Mouse (Mus musculus) bone marrow, adult 2 months (tissue): Measurements from ENCODE around the gene Med12l. TPM values are rescaled to one million over a fixed set of nuclear protein-coding genes. Genes with fewer than 3 reads are reported as not detected.
A peak's percentile ranks its signal among the peaks of the same experiment; 100 is the strongest.

Source experiments
- H3K27ac ChIP-seq: fragments of 200-500 bp; 2 replicates; pipeline ENCODE4 v1.5.1; 2012; ENCODE audit warnings: low read depth, mild to moderate bottlenecking, control low read depth, inconsistent platforms, low read length; ENCODE audit not compliant: control insufficient read depth, poor library complexity, insufficient read depth
- H3K4me1 ChIP-seq: fragments of 200-500 bp; 2 replicates; pipeline ENCODE4 v1.6.1; 2011; ENCODE audit warnings: low read length; ENCODE audit not compliant: control insufficient read depth, insufficient read depth
- H3K4me3 ChIP-seq: fragments of 200-500 bp; replicated peaks from 2 replicates; pipeline ENCODE3; 2011; ENCODE audit warnings: mild to moderate bottlenecking, low read depth, low read length, control low read depth; ENCODE audit not compliant: control insufficient read depth
- CTCF ChIP-seq: fragments of 200-500 bp; IDR thresholded peaks from 2 replicates; pipeline ENCODE4 v1.5.1; 2011; ENCODE audit warnings: low read length, control low read depth; ENCODE audit not compliant: control insufficient read depth, insufficient read depth
- POLR2A ChIP-seq: fragments of 200-500 bp; IDR thresholded peaks from 2 replicates; pipeline ENCODE4 v1.6.1; 2011; ENCODE audit warnings: low read depth, mild to moderate bottlenecking, control low read depth, low read length, borderline replicate concordance; ENCODE audit not compliant: control insufficient read depth
- WGBS: fragments of 180-500 bp; shearing (Covaris S2); methylation state at CpG from one replicate; pipeline ENCODE4 v1.1.7; 2018; 5-methylcytosine and 5-hydroxymethylcytosine counted together
- polyA plus RNA-seq: library from polyadenylated mRNA; stranded (reverse); fragments of >200 nt; gene quantifications from 2 replicates; pipeline ENCODE4 v1.2.4, GENCODE M21; 2011; ENCODE audit warnings: low replicate concordance; ENCODE audit not compliant: missing spikeins, insufficient read depth, insufficient read length

Med12l gene
- polyA plus RNA-seq, 1 experiment = 6.5 TPM

DNA sequence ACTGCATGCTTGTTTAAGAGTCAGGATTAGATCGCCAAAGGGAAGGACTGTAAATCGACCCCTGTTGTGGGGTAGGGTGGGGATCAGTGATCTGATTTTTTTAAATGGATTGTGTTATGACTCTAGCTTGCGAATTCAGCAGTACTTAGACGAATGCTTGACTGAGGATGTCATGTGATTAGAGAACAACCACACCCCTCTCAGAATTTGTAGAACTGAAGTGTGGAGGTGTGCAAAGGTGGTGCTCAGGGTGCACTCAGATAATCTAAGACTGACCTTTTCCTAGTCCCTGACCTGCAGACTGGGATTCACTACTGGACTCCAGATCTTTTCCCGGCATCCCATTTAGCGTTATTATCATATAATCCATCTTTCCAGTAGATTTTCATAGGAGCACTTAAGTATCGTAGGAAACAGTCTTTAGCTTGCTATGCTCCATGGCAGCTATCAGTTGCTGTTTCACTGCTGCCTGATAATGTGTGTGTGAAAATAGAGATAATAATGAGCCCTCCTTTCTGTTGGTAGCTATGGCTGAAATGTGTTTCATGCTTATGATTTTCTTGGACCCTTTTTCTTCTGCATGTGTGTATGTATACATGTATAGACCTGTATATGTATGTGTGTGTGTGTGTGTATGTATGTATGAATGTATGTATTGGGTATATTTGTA, 116.3 kb downstream of the Med12l start:
- H3K4me1 ChIP-seq = no peaks in the 10 kb centered on the region; the same call in none of the 2 replicates
- no peak overlapping the region for H3K4me3 ChIP-seq
- 63% methylated on average over 7 of the region's 7 CpGs for WGBS
- no peak overlapping the region for H3K27ac ChIP-seq
- TF ChIP-seq CTCF (no peak), POLR2A (no peak)

DNA sequence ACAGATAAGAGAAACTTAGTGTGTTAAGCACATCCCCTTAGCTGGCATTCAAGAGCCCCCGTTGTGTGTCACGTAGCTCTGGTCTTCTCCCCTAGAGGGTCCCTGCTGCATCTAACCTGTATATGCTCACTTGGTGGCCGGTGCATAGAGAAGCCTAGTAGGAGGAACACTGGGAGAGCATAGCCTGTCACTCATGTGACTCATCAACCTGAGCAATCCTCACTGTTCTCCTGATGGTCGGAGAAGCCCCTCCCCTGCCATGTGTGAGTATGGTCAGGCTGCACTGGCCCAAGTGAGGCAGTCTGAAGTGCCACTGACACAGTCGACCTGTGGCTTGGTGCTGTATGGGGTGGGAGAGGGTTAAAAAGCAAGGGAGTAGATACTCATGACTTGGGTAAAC, 119.4 kb downstream of the Med12l start:
- WGBS = 51% methylated on average over 5 of the region's 5 CpGs
- TF ChIP-seq POLR2A (no peak), CTCF (no peak)
- H3K27ac ChIP-seq = no peak overlapping the region
- no peaks in the 10 kb centered on the region; the same call in 1 of the 2 replicates for H3K4me1 ChIP-seq
- H3K4me3 ChIP-seq = no peak overlapping the region

DNA sequence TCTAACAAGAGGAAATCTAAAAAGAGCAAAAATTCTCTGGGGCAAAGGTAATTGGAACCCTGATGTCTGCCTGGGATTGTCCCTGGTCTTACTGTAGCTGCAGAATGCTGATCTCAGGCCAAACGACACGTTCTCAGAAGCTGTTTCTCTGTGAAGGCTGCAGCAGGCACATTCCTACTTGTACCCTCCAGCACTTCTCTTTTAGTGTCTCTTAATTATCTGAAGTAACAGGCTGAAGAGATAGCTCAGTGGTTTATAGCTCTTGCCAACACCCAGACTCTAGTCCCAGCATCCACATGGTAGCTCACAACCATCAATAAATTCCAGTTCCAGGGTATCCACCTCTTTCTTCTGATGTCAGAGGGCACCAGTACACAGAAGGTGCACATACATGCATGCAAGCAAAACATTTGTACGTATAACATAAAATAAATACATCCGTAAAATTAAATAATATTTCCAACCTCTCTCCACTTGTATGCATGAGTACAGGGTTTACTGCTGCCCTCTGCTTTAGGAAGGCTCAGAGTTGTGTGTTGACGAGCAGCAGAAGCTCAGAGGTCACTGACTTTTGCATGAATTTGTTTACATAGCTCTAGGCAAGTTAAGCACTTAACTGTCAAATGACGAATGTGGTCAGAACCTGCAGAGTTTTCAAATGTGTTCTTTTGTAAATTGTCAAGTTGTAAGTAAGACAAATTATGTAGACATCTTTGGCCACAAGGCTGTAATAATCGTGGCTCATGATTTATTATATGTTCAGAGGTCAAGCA, 120.3 kb downstream of the Med12l start:
- TF ChIP-seq CTCF (no peak), POLR2A (no peak)
- H3K27ac ChIP-seq = no peak overlapping the region
- H3K4me1 ChIP-seq = no peaks in the 10 kb centered on the region; the same call in 1 of the 2 replicates
- WGBS = 45% methylated on average over 7 of the region's 7 CpGs
- no peak overlapping the region for H3K4me3 ChIP-seq

DNA sequence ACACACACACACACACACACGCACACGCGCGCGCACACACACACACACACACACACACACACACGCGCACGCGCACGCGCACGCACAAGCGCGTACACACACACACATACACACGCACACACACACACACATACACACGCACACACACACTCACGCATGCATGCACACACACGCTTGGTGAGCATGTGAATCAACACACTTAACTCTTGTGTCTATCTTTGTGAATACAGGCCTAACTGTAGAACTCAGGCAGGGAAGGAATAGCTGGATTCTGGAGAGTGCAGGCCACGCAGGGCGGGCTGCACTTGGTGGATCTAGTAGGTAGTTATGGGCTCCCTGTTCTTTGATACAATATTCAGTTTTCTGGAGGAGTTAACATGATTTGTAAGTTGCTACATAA, 123.1 kb downstream of the Med12l start:
- Histone ChIP-seq H3K4me1 (peaks cover 2% of the 10 kb centered on the region; the same call in 1 of the 2 replicates), H3K27ac (no peak overlapping the region), H3K4me3 (no peak overlapping the region)
- 82% methylated on average over 20 of the region's 20 CpGs for WGBS
- TF ChIP-seq CTCF = no peak
- no peak for TF ChIP-seq POLR2A

DNA sequence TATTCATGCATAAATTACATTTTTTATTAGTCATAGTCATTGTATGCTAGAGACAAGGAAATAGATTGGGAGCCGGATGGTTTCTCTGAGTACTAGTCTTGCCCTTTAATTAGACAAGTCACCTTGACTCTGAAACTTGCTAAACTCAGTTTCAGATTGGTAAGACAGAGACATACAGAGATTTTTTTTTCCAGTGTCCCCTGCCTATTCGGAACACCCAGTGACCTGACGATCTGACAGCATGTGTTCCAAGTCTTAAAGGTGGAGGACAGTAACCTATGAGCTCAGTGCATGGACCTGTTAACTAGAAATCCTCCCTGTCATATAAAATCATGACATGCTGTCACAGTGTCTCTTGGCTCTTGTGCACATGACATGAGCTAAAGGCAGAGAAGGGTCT, 123.9 kb downstream of the Med12l start:
- Histone ChIP-seq H3K27ac (no peak overlapping the region), H3K4me3 (no peak overlapping the region), H3K4me1 (peaks cover 2% of the 10 kb centered on the region; the same call in 1 of the 2 replicates)
- 18% methylated on average over 3 of the region's 3 CpGs for WGBS
- no peak for TF ChIP-seq CTCF
- no peak for TF ChIP-seq POLR2A

DNA sequence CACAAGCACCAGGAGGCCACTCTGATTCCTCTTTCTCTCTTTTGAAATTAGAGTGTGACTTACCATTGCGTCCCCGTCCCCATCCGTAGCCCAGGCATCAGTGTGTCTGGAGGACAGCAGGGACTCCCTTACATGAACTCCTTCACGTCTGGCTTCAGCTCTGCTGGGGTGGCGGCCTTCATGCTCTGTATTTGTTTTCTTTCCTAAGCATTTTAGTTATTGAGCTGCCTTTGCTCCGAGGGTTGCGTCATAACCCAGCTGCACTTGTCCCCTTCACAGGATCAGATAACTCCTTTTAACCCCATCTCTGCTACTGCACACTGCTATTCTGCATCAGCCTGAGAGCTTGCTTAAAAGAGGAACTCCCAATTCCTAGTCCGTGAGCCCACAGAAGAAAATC, 124.8 kb downstream of the Med12l start:
- Histone ChIP-seq H3K27ac (no peak overlapping the region), H3K4me3 (peak overlapping the region; percentile 59), H3K4me1 (peaks cover 2% of the 10 kb centered on the region; the same call in 1 of the 2 replicates)
- TF ChIP-seq POLR2A (no peak), CTCF (no peak)
- WGBS = 4% methylated on average over 8 of the region's 8 CpGs

DNA sequence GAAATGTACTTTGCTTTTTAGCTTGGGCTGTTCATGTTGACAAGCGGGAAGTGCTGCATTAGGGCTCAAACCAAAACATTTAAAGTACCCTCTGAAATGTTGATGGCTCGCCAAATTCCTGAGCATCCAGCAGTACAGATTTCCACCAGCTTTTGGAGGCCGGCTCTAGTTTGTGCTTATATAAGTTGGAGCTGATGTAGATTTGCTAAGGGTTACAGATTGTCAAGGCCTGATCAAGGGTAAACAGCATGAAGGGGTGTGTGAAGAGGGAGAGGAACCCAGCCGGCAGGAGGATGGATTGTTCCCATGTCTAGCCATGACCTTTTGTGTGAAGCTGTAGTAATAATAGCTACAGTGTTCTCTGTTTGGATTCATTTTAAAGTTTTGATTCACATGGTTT, 125.5 kb downstream of the Med12l start:
- no peak overlapping the region for H3K27ac ChIP-seq
- WGBS = 40% methylated on average over 4 of the region's 4 CpGs
- no peak overlapping the region for H3K4me3 ChIP-seq
- TF ChIP-seq CTCF (no peak), POLR2A (no peak)
- peaks cover 2% of the 10 kb centered on the region; the same call in 1 of the 2 replicates for H3K4me1 ChIP-seq

DNA sequence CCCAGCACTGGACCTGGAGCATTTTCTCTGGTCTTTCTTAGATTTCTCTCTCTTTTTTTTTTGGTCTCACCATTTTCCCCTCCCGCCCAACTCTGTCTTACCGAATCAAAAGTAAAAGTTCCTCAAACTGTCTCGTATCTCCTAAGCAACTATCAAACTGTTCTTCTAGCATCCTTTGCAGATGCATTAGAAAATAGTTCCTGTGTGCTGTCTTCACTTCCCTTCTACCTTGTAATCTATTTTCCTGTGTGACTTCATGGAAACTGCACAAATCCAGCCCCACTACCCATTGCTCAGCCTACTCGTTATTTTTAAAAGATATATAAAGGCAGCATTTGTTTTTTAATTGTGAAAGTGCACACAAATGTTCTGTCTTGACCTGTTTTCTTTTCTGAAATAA, 126.3 kb downstream of the Med12l start:
- 3% methylated on average over 4 of the region's 4 CpGs for WGBS
- Histone ChIP-seq H3K4me1 (peaks cover 2% of the 10 kb centered on the region; the same call in 1 of the 2 replicates), H3K27ac (peak overlapping the region; percentile 4; the same call in 1 of the 2 replicates), H3K4me3 (no peak overlapping the region)
- TF ChIP-seq POLR2A = no peak
- TF ChIP-seq CTCF = no peak
